Mouse (Mus musculus): ENCODE measurements around the gene Aspm. TPM values are rescaled to one million over a fixed set of nuclear protein-coding genes. Genes with fewer than 3 reads are reported as not detected.
"Not testable (repeated sequence)": the region's sequence is repeated elsewhere in the genome, so short reads cannot be mapped to it uniquely, and the experiment has no call there.

Gene Aspm
- total RNA-seq (2022): under 1 TPM in 2 of 4 experiments, not detected in 2; 0.05 to 0.12 TPM

DNA sequence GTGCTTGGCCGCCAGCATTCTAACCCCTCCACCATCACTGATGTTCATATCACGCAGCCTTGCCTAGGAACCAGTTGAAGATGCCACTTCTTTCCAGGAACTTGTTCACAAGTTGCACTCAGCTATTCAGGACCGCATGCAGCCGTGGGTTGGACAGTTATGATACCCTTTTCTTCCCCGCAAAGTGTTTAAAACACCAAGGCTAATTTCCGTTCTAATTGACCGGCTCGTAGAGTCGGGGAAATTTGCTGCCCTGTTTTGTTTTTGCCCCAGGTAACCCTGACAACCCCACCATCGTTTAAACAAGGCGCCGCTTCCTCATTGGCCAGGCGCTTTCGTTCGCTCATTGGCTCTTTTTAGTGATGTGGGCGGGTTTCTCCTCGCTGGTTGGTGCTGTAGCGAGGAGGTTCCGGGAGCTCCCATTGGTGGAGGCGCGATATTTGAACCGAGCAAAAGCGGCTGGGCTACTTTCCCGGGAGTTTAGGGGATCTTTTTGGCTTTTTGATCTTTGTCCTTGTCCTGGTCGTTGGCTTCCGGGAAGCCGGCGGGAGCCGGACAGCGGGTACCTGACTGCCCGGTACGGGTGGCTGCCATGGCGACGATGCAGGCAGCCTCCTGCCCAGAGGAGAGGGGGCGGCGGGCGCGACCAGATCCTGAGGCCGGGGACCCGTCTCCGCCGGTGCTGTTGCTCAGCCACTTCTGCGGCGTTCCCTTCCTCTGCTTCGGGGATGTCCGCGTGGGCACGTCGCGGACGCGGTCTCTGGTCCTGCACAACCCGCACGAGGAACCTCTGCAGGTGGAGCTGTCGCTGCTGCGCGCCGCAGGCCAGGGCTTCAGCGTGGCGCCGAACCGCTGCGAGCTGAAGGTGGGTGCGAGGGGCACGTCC, at the start of gene Aspm:
TSS of gene Aspm (plus strand) at position 433 of the 886 bp plus-strand sequence.
- peak; percentile 76 to 81 for DNase-seq (ENCODE audit: low spot score in 2 of 2)

- no peak for DNase-seq (ENCODE audit: low spot score in 2 of 2)
These were observed 48.8 kb upstream of the Aspm start for GRCm38 (mm10) chr1:139405766-139406165.

DNA sequence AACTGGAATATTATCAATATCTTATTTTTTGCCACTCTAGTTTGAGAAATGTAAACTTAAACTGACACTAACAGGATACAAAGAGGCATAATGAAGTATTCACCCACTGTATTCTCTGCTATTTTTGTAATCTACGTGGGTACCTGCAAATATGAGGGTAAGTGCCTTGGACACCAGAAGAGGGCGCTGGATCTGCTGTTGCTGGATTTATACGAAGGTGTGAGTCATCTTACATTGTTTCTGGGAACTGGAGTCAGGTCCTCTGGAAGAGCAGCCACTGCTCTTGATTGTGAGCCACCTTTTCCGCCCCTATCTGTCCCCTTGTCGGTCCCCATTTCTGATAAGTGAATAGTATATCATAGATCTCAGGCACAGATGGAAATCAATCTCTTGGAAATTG, 46.9 kb upstream of the Aspm start:
- no peak for DNase-seq (ENCODE audit: low spot score in 2 of 2)

DNA sequence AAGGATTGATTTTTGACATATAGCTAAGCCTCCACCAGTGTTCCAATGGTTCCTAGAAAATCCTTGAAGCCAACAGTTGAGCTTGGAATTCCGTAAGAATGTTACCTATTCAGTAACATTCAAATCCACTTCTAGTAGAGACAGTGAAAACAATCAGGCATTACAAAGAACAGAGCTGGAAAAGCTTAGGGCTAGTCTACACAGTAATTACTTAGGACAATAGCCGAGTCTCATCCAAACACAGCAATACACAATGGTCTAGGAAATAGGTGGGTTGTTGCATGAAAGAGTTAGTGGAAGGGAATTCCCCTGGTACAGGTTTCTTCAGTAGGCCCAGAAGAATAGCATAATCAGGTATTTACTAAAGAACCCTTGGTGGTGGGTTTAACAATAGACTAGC, 42.2 kb upstream of the Aspm start:
- not testable (repeated sequence) for DNase-seq (ENCODE audit: low spot score in 2 of 2)

DNA sequence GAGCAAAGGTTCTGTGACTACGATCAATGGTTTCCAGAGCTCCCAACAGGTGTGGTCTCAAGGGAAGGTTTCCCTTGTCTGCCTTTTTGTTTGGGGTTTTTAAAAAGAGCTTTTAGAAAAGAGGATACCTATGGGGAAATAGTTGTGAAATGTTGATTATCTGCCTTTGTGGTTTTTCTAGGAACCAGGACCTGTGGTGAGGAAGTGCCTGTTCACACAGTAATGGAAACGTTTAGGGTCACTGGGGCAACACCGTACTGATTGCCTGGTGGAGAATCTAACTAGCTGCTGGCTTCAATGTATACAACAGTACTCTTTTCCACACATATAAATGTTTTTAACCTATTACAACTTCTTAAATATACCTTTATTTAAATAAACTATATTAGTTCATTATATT, 41.1 kb upstream of the Aspm start:
- DNase-seq (ENCODE audit: low spot score in 2 of 2): no peak

DNA sequence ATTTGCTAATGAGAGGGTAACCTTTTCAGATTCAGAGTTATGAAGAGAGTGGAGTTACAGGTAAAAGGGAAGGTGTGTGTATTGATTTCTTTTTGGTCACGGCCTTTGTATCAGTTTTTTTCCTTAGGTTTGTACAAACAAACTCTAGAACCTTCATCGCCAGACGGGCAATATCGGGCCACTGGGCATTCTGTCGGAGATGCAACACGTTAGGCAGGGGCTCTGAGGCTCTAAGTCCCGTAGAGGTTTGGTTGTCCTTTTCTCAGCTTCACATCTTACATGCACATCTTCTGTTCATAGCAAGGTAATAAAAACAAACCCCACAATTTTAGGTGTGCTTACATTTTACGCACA, 33.1 kb upstream of the Aspm start:
- no peak for DNase-seq (ENCODE audit: low spot score in 2 of 2)

DNA sequence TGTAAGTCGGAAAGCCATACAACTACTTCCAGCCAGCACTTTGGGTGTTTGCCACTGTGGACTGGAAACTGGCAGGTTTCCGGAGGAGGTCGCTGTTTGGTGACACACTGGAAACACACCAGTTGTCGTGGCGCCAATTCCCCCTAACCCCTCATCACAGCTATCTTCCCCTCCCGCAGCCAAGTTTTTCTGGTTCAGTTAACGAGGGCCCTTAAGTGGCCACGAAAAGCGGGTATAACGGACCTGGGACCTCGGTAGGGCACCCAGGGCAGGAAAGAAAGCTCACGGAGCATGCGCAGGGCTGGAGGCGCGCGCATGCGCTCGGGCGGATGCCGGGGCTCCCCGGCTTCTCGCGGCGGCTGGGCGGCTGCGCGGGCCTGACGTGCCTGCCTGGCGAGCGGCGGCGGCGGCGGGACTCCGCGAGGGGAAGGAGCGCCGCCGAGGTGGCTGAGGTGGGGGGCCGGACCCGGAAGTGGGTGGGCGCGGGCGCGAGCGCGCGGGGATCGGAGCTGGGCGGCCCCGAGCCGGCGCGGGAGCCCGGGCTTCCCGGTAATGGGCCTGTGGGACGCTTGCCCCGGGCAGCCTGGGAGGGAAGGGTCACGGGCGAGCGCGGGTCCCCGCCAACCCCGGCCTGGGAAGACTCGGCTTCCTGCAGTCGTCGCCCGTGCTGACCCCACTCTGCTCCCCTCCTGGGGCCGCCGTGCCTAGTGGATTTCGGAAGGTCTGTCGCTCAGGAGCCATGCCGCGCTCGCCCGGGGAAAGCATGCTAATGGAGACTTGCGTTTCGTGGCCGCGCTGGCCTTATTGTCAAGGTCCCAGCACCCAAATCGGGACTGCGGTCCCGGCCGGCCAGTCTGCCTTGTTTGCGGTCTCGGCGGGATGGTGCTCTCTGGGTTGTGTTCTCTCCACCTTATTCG, 32.4 kb upstream of the Aspm start, which contains the start of gene Zbtb41:
TSS of gene Zbtb41 (plus strand) at position 414 of the 917 bp plus-strand sequence.
- DNase-seq (ENCODE audit: low spot score in 2 of 2): peak; percentile 68 to 82

DNA sequence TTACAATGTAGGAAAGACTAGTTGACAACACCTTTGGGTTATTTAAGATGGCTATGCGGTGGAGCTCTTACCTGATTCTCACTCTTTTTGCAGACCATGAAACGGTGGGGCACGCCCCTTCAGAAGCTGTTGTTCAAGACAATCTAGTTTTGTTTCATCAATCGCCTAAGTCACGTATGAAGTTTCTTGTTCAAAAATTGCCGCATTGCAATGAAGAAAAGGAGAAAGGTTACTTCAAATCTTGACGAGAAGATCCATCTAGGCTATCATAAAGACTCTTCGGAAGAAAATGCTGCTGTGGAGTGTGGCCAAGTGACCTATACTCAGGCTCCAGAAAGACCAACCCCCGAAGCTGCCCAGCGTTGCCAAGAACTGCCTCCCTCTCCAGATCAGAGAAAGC, 31.6 kb upstream of the Aspm start:
- DNase-seq (ENCODE audit: low spot score in 2 of 2): no peak

- DNase-seq (ENCODE audit: low spot score in 2 of 2): no peak
These were observed 30.6 kb upstream of the Aspm start for GRCm38 (mm10) chr1:139423931-139424330.

- DNase-seq (ENCODE audit: low spot score in 2 of 2): no peak
These were observed 29.6 kb upstream of the Aspm start for GRCm38 (mm10) chr1:139425006-139425405.

GRCm38 (mm10) chr1:139438373-139438772, 16.2 kb upstream of the Aspm start:
- DNase-seq (ENCODE audit: low spot score in 2 of 2): no peak

DNA sequence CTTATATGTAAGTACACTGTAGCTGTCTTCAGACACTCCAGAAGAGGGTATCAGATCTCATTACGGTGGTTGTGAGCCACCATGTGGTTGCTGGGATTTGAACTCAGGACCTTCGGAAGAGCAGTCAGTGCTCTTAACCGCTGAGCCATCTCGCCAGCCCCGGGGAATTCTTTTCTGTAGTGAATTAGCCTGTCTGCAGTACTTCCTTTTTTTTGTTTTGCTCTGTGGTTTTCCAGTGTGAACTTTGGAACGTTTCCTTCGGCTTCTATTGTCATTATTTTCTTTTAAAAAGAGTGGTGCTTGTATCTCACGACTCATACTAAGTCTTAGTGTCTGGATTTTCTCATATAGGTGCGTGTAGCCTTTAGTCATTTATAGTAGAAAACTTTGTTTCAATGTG, 11.5 kb upstream of the Aspm start:
- DNase-seq (ENCODE audit: low spot score in 2 of 2): not testable (repeated sequence)

GRCm38 (mm10) chr1:139455226-139455869, 776 bp downstream of the Aspm start:
- DNase-seq (ENCODE audit: low spot score in 2 of 2): no peak

DNA sequence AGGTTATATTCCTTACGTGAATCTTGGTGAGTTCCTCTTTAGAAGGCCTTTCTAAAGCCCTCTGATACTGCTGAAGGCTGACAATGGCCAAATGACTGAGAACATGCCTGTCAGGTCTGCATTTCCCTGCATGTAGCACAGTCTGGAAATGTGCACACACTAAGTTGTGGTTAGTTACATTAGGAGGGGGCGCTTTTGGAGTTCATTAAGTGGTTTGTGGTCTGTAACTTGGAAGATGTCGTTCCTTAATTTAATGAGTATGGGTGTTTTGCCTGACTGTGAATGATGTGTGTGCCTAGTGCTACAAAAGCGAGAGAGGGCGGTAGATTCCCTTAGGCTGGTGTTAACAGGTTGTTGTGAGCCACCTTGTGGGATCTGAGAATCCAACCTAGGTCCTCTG, 6.2 kb downstream of the Aspm start:
- DNase-seq (ENCODE audit: low spot score in 2 of 2): no peak

- DNase-seq (ENCODE audit: low spot score in 2 of 2): no peak
These were observed 11.4 kb downstream of the Aspm start for GRCm38 (mm10) chr1:139465936-139466335.

DNA sequence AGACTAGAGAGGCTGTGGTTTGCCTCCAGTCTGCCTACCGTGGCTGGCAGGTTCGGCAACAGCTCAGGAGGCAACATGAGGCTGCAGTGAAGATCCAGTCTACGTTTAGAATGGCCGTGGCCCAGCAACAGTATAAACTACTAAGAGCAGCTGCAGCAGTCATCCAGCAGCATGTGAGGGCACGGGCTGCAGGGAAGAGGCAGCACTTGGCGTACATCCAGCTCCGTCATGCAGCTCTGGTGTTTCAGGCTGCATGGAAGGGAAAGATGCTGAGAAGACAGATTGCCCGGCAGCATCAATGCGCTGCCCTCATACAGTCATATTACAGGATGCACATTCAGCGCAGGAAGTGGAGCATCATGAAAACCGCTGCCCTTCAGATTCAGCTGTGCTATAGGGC, 24.3 kb downstream of the Aspm start:
- DNase-seq (ENCODE audit: low spot score in 2 of 2): no peak

GRCm38 (mm10) chr1:139480246-139480645, 25.7 kb downstream of the Aspm start:
- no peak for DNase-seq (ENCODE audit: low spot score in 2 of 2)

DNA sequence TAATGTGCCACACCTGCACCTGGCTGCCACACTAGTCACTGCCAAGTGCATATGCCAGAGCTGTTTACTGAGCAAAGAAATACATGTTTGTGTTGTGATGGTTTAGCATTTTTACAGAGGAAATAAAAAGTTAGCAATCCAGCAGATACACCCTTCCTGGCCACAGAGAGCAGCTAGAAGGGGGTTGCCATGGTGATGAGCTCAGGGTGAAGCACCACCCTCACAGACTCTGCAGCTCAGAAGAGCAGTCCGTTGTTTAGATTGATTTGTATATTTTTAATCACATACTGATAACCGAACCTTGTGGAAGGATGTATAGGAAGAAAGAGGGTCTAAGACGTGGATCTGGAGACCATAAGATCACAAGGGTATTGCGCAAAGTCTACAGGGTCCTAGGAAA, 26.6 kb downstream of the Aspm start:
- no peak for DNase-seq (ENCODE audit: low spot score in 2 of 2)

DNA sequence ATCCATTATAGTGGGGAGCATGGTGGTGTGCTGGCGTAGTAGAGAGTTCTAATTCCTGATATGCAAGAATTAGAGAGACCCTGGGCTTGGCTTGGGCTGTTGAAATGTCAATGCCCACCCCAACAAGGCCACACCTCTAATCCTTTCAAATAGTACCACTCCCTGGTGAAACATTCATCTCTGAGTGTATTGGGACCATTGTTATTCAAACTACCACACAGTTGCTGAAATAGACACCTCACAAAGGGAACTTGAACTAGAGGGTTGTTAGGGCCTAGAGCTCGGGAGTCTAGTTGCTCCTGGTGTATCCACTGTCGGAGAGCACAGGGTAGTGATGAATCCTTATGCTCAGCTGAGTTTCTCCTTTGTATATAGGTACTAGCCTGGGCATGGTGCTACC, 40.1 kb downstream of the Aspm start:
- no peak for DNase-seq (ENCODE audit: low spot score in 2 of 2)

GRCm38 (mm10) chr1:139495408-139495807, 40.8 kb downstream of the Aspm start:
- no peak for DNase-seq (ENCODE audit: low spot score in 2 of 2)

GRCm38 (mm10) chr1:139496212-139496611, 41.6 kb downstream of the Aspm start:
- no peak for DNase-seq (ENCODE audit: low spot score in 2 of 2)

DNA sequence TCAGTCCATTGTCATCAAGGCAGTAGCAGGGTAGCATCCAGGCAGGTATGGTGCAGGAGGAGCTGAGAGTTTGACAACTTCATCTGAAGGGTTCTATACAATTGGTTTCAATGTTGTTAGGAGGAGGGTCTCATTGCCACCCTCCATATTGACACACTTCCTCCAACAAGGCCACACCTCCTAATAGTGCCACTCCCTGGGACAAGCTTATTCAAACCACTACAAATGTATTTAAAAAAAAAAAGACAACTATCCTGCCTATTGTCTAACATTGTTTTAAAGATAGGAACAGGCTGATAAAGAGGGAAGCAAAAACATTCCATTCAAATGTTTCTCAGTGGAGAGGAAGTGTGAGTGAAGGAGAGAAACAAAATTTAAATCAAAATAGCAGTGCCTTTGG, 45.2 kb downstream of the Aspm start:
- DNase-seq (ENCODE audit: low spot score in 2 of 2): no peak
